Mouse (Mus musculus) CH12.LX (cell line): Measurements from ENCODE around the gene Gapdh. TPM values are rescaled to one million over a fixed set of nuclear protein-coding genes. Genes with fewer than 3 reads are reported as not detected.

Experiments
- DNase-seq: peaks from one replicate; pipeline ENCODE4 v3.0.0-alpha.2; 2013; ENCODE audit errors: extremely low read depth
- H3K27ac ChIP-seq: 2 replicates; pipeline ENCODE4 v1.5.1; 2012; ENCODE audit warnings: low read depth, mild to moderate bottlenecking, control low read depth, moderate library complexity; ENCODE audit not compliant: insufficient read depth
- H3K27me3 ChIP-seq: replicated peaks from 2 replicates; pipeline ENCODE3; 2012; ENCODE audit warnings: inconsistent platforms
- H3K36me3 ChIP-seq, 2 experiments: replicated peaks in 1 of 2; 2 replicates each; pipeline versions ENCODE3 to v1.6.1; 2012; ENCODE audit warnings: inconsistent platforms in 1 of 2, low read length in 1 of 2, mild to moderate bottlenecking in 1 of 2, mixed read lengths in 1 of 2, moderate library complexity in 1 of 2; ENCODE audit not compliant: control insufficient read depth in 1 of 2, insufficient read depth in 1 of 2
- H3K4me1 ChIP-seq, 2 experiments: 2 replicates each; pipeline ENCODE4 v1.6.1; 2012; ENCODE audit warnings: inconsistent platforms in 1 of 2, moderate library complexity in 1 of 2; ENCODE audit not compliant: insufficient read depth in 2 of 2, control insufficient read depth in 1 of 2
- H3K4me2 ChIP-seq: 2 replicates; pipeline ENCODE4 v1.6.1; 2012; ENCODE audit warnings: low read depth, mild to moderate bottlenecking, control low read depth; ENCODE audit not compliant: poor library complexity, insufficient read depth, severe bottlenecking
- H3K4me3 ChIP-seq, 3 experiments: fragments of 150-350 bp in 1 of 3; sonication (generic) in 1 of 3; replicated peaks in 1 of 3; 2 replicates each; pipeline versions ENCODE3 to v1.5.1; 2011 to 2012; ENCODE audit warnings: low read depth in 2 of 3, low read length in 2 of 3, mild to moderate bottlenecking in 2 of 3, moderate library complexity in 2 of 3, control low read depth in 1 of 3, improper control_type of control experiment in 1 of 3, inconsistent platforms in 1 of 3, mixed read lengths in 1 of 3; ENCODE audit not compliant: poor library complexity in 1 of 3
- H3K79me2 ChIP-seq: replicated peaks from 2 replicates; pipeline ENCODE4 v1.6.1; 2012; ENCODE audit warnings: mild to moderate bottlenecking, moderate library complexity; ENCODE audit not compliant: control insufficient read depth, poor library complexity, insufficient read depth, severe bottlenecking; ENCODE audit errors: extremely low read depth
- H3K9ac ChIP-seq: 2 replicates; pipeline ENCODE4 v1.6.1; 2012; ENCODE audit warnings: low read depth, mild to moderate bottlenecking, control low read depth, moderate library complexity; ENCODE audit not compliant: insufficient read depth
- H3K9me3 ChIP-seq: replicated peaks from 2 replicates; pipeline ENCODE3; 2012; ENCODE audit warnings: low read length, inconsistent platforms, mixed read lengths
- BHLHE40 ChIP-seq: IDR thresholded peaks from 2 replicates; pipeline ENCODE4 v1.6.1; 2011; ENCODE audit warnings: mild to moderate bottlenecking, low read depth, low read length, improper control_type of control experiment
- CHD1 ChIP-seq: IDR thresholded peaks from 2 replicates; pipeline ENCODE4 v1.6.1; 2012; ENCODE audit warnings: low read depth, low read length, improper control_type of control experiment, inconsistent platforms
- CHD2 ChIP-seq: IDR thresholded peaks from 2 replicates; pipeline ENCODE4 v1.6.1; 2011; ENCODE audit warnings: low read length, improper control_type of control experiment
- CTCF ChIP-seq, 2 experiments: IDR thresholded peaks in 1 of 2; conservative IDR thresholded peaks in 1 of 2; 2 replicates each; pipeline ENCODE4 v1.5.1; 2011 to 2012; ENCODE audit warnings: low read depth in 2 of 2, low read length in 2 of 2, improper control_type of control experiment in 1 of 2, inconsistent platforms in 1 of 2, mild to moderate bottlenecking in 1 of 2, moderate library complexity in 1 of 2
- E2F4 ChIP-seq: IDR thresholded peaks from 2 replicates; pipeline ENCODE4 v1.6.1; 2011; ENCODE audit warnings: low read depth, low read length, improper control_type of control experiment; ENCODE audit not compliant: insufficient replicate concordance
- ELF1 ChIP-seq: IDR thresholded peaks from 2 replicates; pipeline ENCODE4 v1.6.1; 2014; ENCODE audit warnings: low read depth, mild to moderate bottlenecking, inconsistent platforms, low read length, improper control_type of control experiment
- EP300 ChIP-seq: IDR thresholded peaks from 2 replicates; pipeline ENCODE4 v1.6.1; 2011; ENCODE audit warnings: low read length, improper control_type of control experiment
- ETS1 ChIP-seq: conservative IDR thresholded peaks from 2 replicates; pipeline ENCODE4 v1.6.1; 2012; ENCODE audit warnings: low read depth, mild to moderate bottlenecking, inconsistent platforms, low read length, improper control_type of control experiment, moderate library complexity
- GABPA ChIP-seq: IDR thresholded peaks from 2 replicates; pipeline ENCODE4 v1.6.1; 2012; ENCODE audit warnings: low read depth, low read length, improper control_type of control experiment, inconsistent platforms; ENCODE audit not compliant: insufficient replicate concordance
- HCFC1 ChIP-seq: IDR thresholded peaks from 2 replicates; pipeline ENCODE4 v1.6.1; 2012; ENCODE audit warnings: low read depth, mild to moderate bottlenecking, inconsistent platforms, low read length, improper control_type of control experiment
- IRF4 ChIP-seq: IDR thresholded peaks from 2 replicates; pipeline ENCODE4 v1.6.1; 2014; ENCODE audit warnings: low read depth, mild to moderate bottlenecking, inconsistent platforms, low read length, improper control_type of control experiment
- JUN ChIP-seq: IDR thresholded peaks from 2 replicates; pipeline ENCODE4 v1.6.1; 2011; ENCODE audit warnings: low read depth, mild to moderate bottlenecking, low read length, improper control_type of control experiment, moderate library complexity; ENCODE audit not compliant: insufficient read depth
- JUND ChIP-seq: conservative IDR thresholded peaks from 2 replicates; pipeline ENCODE4 v1.6.1; 2011; ENCODE audit warnings: low read depth, low read length, improper control_type of control experiment
- KAT2A ChIP-seq: IDR thresholded peaks from 2 replicates; pipeline ENCODE4 v1.6.1; 2012; ENCODE audit warnings: low read length, improper control_type of control experiment, inconsistent platforms; ENCODE audit not compliant: insufficient replicate concordance
- MAFK ChIP-seq: IDR thresholded peaks from 2 replicates; pipeline ENCODE4 v1.6.1; 2011; ENCODE audit warnings: low read length, improper control_type of control experiment; ENCODE audit not compliant: insufficient replicate concordance
- MAX ChIP-seq: IDR thresholded peaks from 2 replicates; pipeline ENCODE4 v1.6.1; 2011; ENCODE audit warnings: low read length, improper control_type of control experiment
- MAZ ChIP-seq: IDR thresholded peaks from 2 replicates; pipeline ENCODE4 v1.6.1; 2012; ENCODE audit warnings: low read depth, mild to moderate bottlenecking, inconsistent platforms, low read length, improper control_type of control experiment, moderate library complexity
- MEF2A ChIP-seq: IDR thresholded peaks from 2 replicates; pipeline ENCODE4 v1.6.1; 2014; ENCODE audit warnings: low read depth, mild to moderate bottlenecking, inconsistent platforms, low read length, improper control_type of control experiment, borderline replicate concordance
- MXI1 ChIP-seq: IDR thresholded peaks from 2 replicates; pipeline ENCODE4 v1.6.1; 2011; ENCODE audit warnings: mild to moderate bottlenecking, low read depth, low read length, improper control_type of control experiment
- MYC ChIP-seq: IDR thresholded peaks from 2 replicates; pipeline ENCODE4 v1.6.1; 2011; ENCODE audit warnings: low read depth, mild to moderate bottlenecking, improper control_type of control experiment, low read length
- NELFE ChIP-seq: IDR thresholded peaks from 2 replicates; pipeline ENCODE4 v1.6.1; 2011; ENCODE audit warnings: low read depth, low read length, improper control_type of control experiment
- NRF1 ChIP-seq: IDR thresholded peaks from 2 replicates; pipeline ENCODE4 v1.6.1; 2014; ENCODE audit warnings: low read depth, mild to moderate bottlenecking, inconsistent platforms, low read length, improper control_type of control experiment, moderate library complexity
- PAX5 ChIP-seq: IDR thresholded peaks from 2 replicates; pipeline ENCODE4 v1.6.1; 2012; ENCODE audit warnings: low read length, inconsistent platforms, mixed read lengths
- POLR2A ChIP-seq: IDR thresholded peaks from 2 replicates; pipeline ENCODE4 v1.6.1; 2011; ENCODE audit warnings: low read depth, mild to moderate bottlenecking, improper control_type of control experiment, low read length
- POLR2AphosphoS2 ChIP-seq: IDR thresholded peaks from 2 replicates; pipeline ENCODE4 v1.6.1; 2011; ENCODE audit warnings: low read depth, low read length, improper control_type of control experiment
- RAD21 ChIP-seq: IDR thresholded peaks from 2 replicates; pipeline ENCODE4 v1.6.1; 2011; ENCODE audit warnings: low read depth, mild to moderate bottlenecking, low read length, improper control_type of control experiment, moderate library complexity
- RCOR1 ChIP-seq: conservative IDR thresholded peaks from 2 replicates; pipeline ENCODE4 v1.6.1; 2012; ENCODE audit warnings: low read depth, mild to moderate bottlenecking, inconsistent platforms, low read length, improper control_type of control experiment
- SIN3A ChIP-seq: IDR thresholded peaks from 2 replicates; pipeline ENCODE4 v1.6.1; 2012; ENCODE audit warnings: low read length, improper control_type of control experiment, inconsistent platforms
- SMC3 ChIP-seq: IDR thresholded peaks from 2 replicates; pipeline ENCODE4 v1.6.1; 2011; ENCODE audit warnings: low read depth, low read length, improper control_type of control experiment
- TBP ChIP-seq: conservative IDR thresholded peaks from 2 replicates; pipeline ENCODE4 v1.6.1; 2011; ENCODE audit warnings: low read depth, low read length, improper control_type of control experiment
- TCF12 ChIP-seq: IDR thresholded peaks from 2 replicates; pipeline ENCODE4 v1.6.1; 2014; ENCODE audit warnings: low read depth, mild to moderate bottlenecking, inconsistent platforms, low read length, improper control_type of control experiment
- UBTF ChIP-seq: IDR thresholded peaks from 2 replicates; pipeline ENCODE4 v1.6.1; 2012; ENCODE audit warnings: low read depth, mild to moderate bottlenecking, inconsistent platforms, low read length, improper control_type of control experiment, moderate library complexity
- USF1 ChIP-seq: IDR thresholded peaks from 2 replicates; pipeline ENCODE4 v1.6.1; 2014; ENCODE audit warnings: low read depth, mild to moderate bottlenecking, inconsistent platforms, low read length, improper control_type of control experiment
- USF2 ChIP-seq: conservative IDR thresholded peaks from 2 replicates; pipeline ENCODE4 v1.6.1; 2011; ENCODE audit warnings: low read depth, low read length, improper control_type of control experiment
- ZC3H11A ChIP-seq: IDR thresholded peaks from 2 replicates; pipeline ENCODE4 v1.6.1; 2012; ENCODE audit warnings: low read depth, mild to moderate bottlenecking, inconsistent platforms, low read length, improper control_type of control experiment
- ZKSCAN1 ChIP-seq: IDR thresholded peaks from 2 replicates; pipeline ENCODE4 v1.6.1; 2012; ENCODE audit warnings: low read depth, inconsistent platforms, low read length, improper control_type of control experiment, borderline replicate concordance
- ZMIZ1 ChIP-seq: IDR thresholded peaks from 2 replicates; pipeline ENCODE4 v1.6.1; 2012; ENCODE audit warnings: low read depth, mild to moderate bottlenecking, inconsistent platforms, low read length, improper control_type of control experiment
- ZNF384 ChIP-seq: IDR thresholded peaks from 2 replicates; pipeline ENCODE4 v1.6.1; 2012; ENCODE audit warnings: low read depth, low read length, improper control_type of control experiment, inconsistent platforms
- dilution Hi-C: fragments of 300-500 bp; cut with MboI; formaldehyde crosslinking; loops from 2 replicates; pipeline ENCODE4 v1.14.3; 2020; ENCODE audit warnings: low sequenced_read_pairs; ENCODE audit not compliant: extremely low pct_unique_long_range_greater_than_20kb, extremely low pct_ligation_motif_present
- in situ Hi-C: fragments of 300-500 bp; cut with MboI; formaldehyde crosslinking; loops from 3 replicates; pipeline ENCODE4 v1.14.3; 2019; ENCODE audit warnings: low sequenced_read_pairs, low pct_ligation_motif_present, low pct_unique_long_range_greater_than_20kb, mixed read lengths
- polyA plus RNA-seq: library from polyadenylated mRNA; unstranded; fragments of >175 nt; gene quantifications from 2 replicates; pipeline ENCODE4 v1.2.1, GENCODE M21; 2012; ENCODE audit warnings: low read depth; ENCODE audit not compliant: insufficient read length
- total RNA-seq, 2 experiments: library from RNA; depleted of rRNA; stranded (reverse); fragments of 300-350 nt in 1 of 2; fragments of >200 nt in 1 of 2; gene quantifications; 2 replicates each; pipeline ENCODE4 v1.2.3; 2012 to 2014

The Gapdh gene
- total and polyA plus RNA-seq, 3 experiments: 2,268 to 2,925 (median 2,654) TPM

DNA sequence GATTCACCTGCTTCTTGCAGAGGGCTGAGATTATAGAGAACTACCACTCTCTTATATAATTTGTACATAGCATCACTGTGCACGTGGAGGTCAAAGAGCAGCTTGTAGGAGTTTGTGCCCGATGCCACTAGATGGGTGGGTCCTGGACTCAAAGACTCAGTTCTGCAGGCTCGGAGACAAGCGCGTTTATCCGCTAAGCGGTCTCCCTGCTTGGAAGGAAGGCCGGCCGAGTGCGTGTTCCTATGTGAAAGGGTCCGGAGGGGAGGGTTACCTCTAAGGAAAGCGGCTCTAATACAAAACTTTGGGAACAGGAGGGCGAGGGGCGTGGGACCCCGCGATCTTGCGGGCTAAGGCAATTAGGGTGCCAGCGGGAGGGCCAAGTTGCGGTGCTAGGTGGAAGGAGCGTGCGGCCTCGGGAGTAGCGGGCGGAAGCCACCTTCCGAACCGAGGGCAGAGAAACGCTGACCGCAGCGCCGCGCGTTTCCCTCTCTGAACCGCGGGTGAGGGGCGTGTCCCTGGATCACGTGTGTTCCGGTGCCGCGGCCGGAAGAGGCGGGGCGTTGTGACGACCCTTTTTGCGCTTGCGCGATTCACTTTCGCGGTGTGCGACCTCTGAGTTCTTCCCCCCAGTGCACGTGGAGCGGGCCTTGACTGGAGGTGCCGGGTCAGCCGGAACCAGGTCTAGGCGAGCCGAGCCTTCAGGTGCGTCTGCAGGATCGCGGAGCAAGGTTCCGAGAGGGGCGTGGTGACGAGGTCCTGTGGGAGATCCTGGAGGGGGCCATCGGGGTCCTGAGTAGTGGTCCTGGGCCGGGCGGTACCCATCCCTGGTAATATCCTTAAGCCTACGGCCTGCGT, 34.7 kb downstream of the Gapdh start, which contains the start of gene Nop2:
TSS of gene Nop2 (plus strand) at position 608 of the 855 bp plus-strand sequence.
- peak within 1 kb of the TSS; percentile 85 for H3K9ac ChIP-seq

DNA sequence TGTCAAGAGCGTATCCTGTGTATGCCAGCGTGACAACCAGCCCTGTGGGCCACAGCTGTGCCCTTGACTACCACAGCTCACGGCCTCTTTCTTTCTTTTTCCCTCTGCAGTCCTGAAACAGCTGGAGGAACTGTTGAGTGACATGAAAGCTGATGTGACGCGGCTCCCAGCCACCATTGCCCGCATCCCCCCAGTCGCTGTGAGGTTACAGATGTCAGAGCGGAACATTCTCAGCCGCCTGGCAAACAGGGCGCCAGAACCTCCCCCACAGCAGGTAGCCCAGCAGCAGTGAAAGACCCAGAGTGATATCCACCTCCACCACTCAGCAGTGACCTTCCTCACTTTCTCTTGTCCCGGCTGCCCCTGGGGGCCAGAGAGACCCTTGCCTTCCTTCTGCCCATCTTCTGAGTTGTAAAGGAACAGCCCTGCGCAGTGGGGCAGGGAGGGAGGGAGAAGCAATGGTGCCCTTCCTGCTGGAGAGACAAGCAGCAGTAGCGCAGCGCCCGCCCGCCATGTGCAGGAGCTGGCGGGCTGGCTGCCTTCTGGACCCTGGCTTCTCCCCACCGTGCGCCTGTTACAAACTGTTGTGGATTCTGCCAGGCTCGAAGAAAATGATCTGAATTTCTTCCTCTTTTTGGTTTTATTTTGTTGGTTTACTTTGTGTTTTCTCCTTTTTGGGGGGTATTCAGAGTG, 36.4 kb downstream of the Gapdh start:
- TF ChIP-seq POLR2A: 0 out of 2 replicates have a peak, but pooled peaks have one; percentile 18
- TF ChIP-seq MAFK: no peak
- Histone ChIP-seq H3K27ac (no peak overlapping the region), H3K9me3 (no peaks in the 10 kb centered on the region), H3K27me3 (no peaks in the 10 kb centered on the region), H3K36me3 (peaks cover 46 to 70% of the 10 kb centered on the region in 2 experiments), H3K4me1 (peaks cover 0 to 23% of the 10 kb centered on the region in 2 experiments; a peak in 2 of 4 replicates), H3K9ac (no peak overlapping the region), H3K79me2 (peaks cover 29% of the 10 kb centered on the region), H3K4me2 (no peak overlapping the region), H3K4me3 (no peak overlapping the region)
- in situ Hi-C loops (no loop called here), dilution Hi-C loops (no loop called here)
- no peak for DNase-seq

More for the DNA sequence above, 34.7 kb downstream of the Gapdh start, which contains the start of gene Nop2:
- TF ChIP-seq CHD2: peak; percentile 67
- TF ChIP-seq HCFC1: peak; percentile 82
- peak; percentile 83 for TF ChIP-seq USF2
- TF ChIP-seq IRF4: no peak; the same call in 1 of the 2 replicates
- TF ChIP-seq MAFK: peak; percentile 61; the same call in 1 of the 2 replicates
- no peak; the same call in 1 of the 2 replicates for TF ChIP-seq MAZ
- TF ChIP-seq NRF1: peak; percentile 83
- TF ChIP-seq E2F4: no peak; the same call in 1 of the 2 replicates
- TF ChIP-seq CTCF (conservative IDR thresholded peaks at IDR 0.05 in 1 of 2, IDR thresholded peaks at IDR 0.05 in 1 of 2; ENCODE audit: low read depth in 2 of 2, low read length in 2 of 2): no peak
- no peak for TF ChIP-seq JUN
- TF ChIP-seq TCF12: peak; percentile 95
- peak; percentile 82 for TF ChIP-seq ELF1
- TF ChIP-seq POLR2A: peak; percentile 94
- TF ChIP-seq SIN3A: peak; percentile 91; the same call in 1 of the 2 replicates
- TF ChIP-seq ZNF384: no peak
- TF ChIP-seq EP300: no peak
- peak; percentile 74; the same call in 1 of the 2 replicates for TF ChIP-seq KAT2A
- peak; percentile 91 for TF ChIP-seq BHLHE40
- TF ChIP-seq MEF2A: no peak; the same call in 1 of the 2 replicates
- TF ChIP-seq MXI1: peak; percentile 99
- TF ChIP-seq RAD21: no peak
- TF ChIP-seq MAX: peak; percentile 99
- TF ChIP-seq MYC: peak; percentile 98
- no peak for TF ChIP-seq SMC3
- TF ChIP-seq GABPA: no peak
- no peak for TF ChIP-seq CHD1
- no peak; the same call in 1 of the 2 replicates for TF ChIP-seq ETS1
- TF ChIP-seq USF1: peak; percentile 92
- TF ChIP-seq ZC3H11A: no peak
- TF ChIP-seq RCOR1: no peak
- peak; percentile 73 for TF ChIP-seq TBP
- no peak for TF ChIP-seq ZKSCAN1
- no peak for TF ChIP-seq JUND
- peak; percentile 98 for TF ChIP-seq POLR2AphosphoS2
- peak; percentile 96 for TF ChIP-seq NELFE
- TF ChIP-seq ZMIZ1: peak; percentile 90
- TF ChIP-seq UBTF: peak; percentile 85; the same call in 1 of the 2 replicates
- TF ChIP-seq PAX5: no peak
- TF ChIP-seq, all 38 proteins: peak for 20
- dilution Hi-C loops (no loop called here), in situ Hi-C loops (no loop called here)
- peak within 1 kb of the TSS; percentile 84 for H3K27ac ChIP-seq
- H3K36me3 ChIP-seq: peaks cover 49 to 69% of the 10 kb centered on the region in 2 experiments
- DNase-seq: peak; percentile 96
- H3K9me3 ChIP-seq: no peaks in the 10 kb centered on the region
- peaks cover 40% of the 10 kb centered on the region for H3K79me2 ChIP-seq
- peaks cover 0 to 35% of the 10 kb centered on the region in 2 experiments; a peak in 2 of 4 replicates for H3K4me1 ChIP-seq
- peak within 1 kb of the TSS; percentile 88 to 94 (median 93) for H3K4me3 ChIP-seq
- H3K4me2 ChIP-seq: peak within 1 kb of the TSS; percentile 59
- no peaks in the 10 kb centered on the region for H3K27me3 ChIP-seq
